Comparison of ENCODE assay signal across 29 mouse cellular contexts in the genomic region with DNA sequence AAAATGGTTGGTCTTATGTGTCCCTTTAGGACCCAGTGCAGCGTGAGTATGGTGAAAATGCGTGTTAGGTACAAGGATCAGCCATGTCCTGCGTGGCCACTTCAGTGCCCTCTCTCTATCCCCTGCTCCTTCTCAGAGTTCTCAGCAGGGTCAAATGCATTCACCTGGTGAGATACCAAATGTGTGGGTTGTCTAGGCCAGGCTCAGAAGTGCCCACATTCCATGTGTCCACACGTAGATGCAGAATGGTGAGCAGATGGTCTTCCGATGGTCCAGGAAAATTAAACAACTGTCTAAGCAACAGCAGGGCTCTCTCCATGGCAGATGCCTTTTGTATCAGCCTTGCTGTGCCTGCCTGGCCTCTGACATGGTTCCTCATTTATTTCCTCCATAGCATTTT.
DNase-seq lines count a peak whose midpoint lies in the region; ATAC-seq and TF ChIP-seq lines count a peak whose summit lies in the region.
"Had no signal": no experiment of that assay in that cellular context is flagged by ENCODE, and none has a peak within 500 bp of the region (broad histone marks: within the 10 kb centered on the region; RNA-seq: fewer than 3 reads in every experiment).

No protein-coding gene starts in this region.

- H3K36me3 ChIP-seq in hindbrain, embryonic 16.5 days (ENCODE audit: control insufficient read depth, insufficient read depth, low read length), result no peaks in the 10 kb centered on the region
- H3K36me3 ChIP-seq in hindbrain, embryonic 10.5 days, result no peaks in the 10 kb centered on the region
- no peaks in the 10 kb centered on the region for H3K36me3 ChIP-seq in kidney, adult 2 months (ENCODE audit: control insufficient read depth, insufficient read depth, low read length)
- H3K36me3 ChIP-seq: embryonic facial prominence, embryonic 13.5 days; forebrain, embryonic 12.5 days; G1E; heart, embryonic 10.5 days; kidney, embryonic 15.5 days; limb, embryonic 10.5 days; liver, embryonic 15.5 days; lung, embryonic 15.5 days; midbrain, embryonic 15.5 days; stomach, embryonic 15.5 days had no signal

- no peak overlapping the region for H3K4me2 ChIP-seq in hindbrain, embryonic 16.5 days (ENCODE audit: low read length)
- H3K4me2 ChIP-seq: embryonic facial prominence, embryonic 13.5 days; forebrain, embryonic 12.5 days; kidney, embryonic 15.5 days; liver, embryonic 15.5 days; lung, embryonic 15.5 days; midbrain, embryonic 15.5 days; stomach, embryonic 15.5 days had no signal

- no peak for TF ChIP-seq CTCF in brain, embryonic 14.5 days (IDR thresholded peaks at IDR 0.05; ENCODE audit: borderline replicate concordance, extremely low read depth, insufficient read depth, insufficient read length)
- TF ChIP-seq CTCF in kidney, adult 2 months (conservative IDR thresholded peaks at IDR 0.05; ENCODE audit: insufficient read depth, insufficient read length, low read depth, low read length), result no peak

- no peak overlapping the region for H3K27ac ChIP-seq in hindbrain, embryonic 16.5 days (ENCODE audit: low read depth, low read length)
- no peak overlapping the region for H3K27ac ChIP-seq in hindbrain, embryonic 10.5 days
- no peak overlapping the region for H3K27ac ChIP-seq in kidney, adult 2 months (ENCODE audit: insufficient read depth, low read depth, low read length)
- H3K27ac ChIP-seq: embryonic facial prominence, embryonic 13.5 days; forebrain, embryonic 12.5 days; heart, embryonic 10.5 days; kidney, embryonic 15.5 days; left cerebral cortex, adult 2 months; limb, embryonic 10.5 days; liver, embryonic 15.5 days; lung, embryonic 15.5 days; midbrain, embryonic 15.5 days; stomach, embryonic 15.5 days had no signal

- DNase-seq in hindbrain, embryonic 10.5 days (ENCODE audit: low spot score), result no peak
- peak; percentile 45 for DNase-seq in brain, embryonic 14.5 days (ENCODE audit: low read depth)
- DNase-seq in cerebellum, adult 18-20 months, result peak; percentile 66 to 72
- peak; percentile 55 to 80 for DNase-seq in cerebellum, postnatal 14 days
- no peak for DNase-seq in heart, postnatal 14 days
- DNase-seq in kidney, adult 2 months, result no peak
- DNase-seq: adrenal gland, adult 2 months; B cell, adult 2 months; embryo, embryonic 11 days; kidney, postnatal 4 days; layer of hippocampus, adult 9-11 months; liver; lung, postnatal 4 days; thymus, postnatal 36 days had no signal

- no peaks in the 10 kb centered on the region for H3K9me3 ChIP-seq in hindbrain, embryonic 16.5 days (ENCODE audit: control insufficient read depth, low read length)
- no peaks in the 10 kb centered on the region for H3K9me3 ChIP-seq in hindbrain, embryonic 10.5 days
- H3K9me3 ChIP-seq: embryonic facial prominence, embryonic 13.5 days; forebrain, embryonic 12.5 days; heart, embryonic 10.5 days; kidney, embryonic 15.5 days; limb, embryonic 10.5 days; liver, embryonic 15.5 days; lung, embryonic 15.5 days; midbrain, embryonic 15.5 days; stomach, embryonic 15.5 days had no signal

- no peak overlapping the region for H3K9ac ChIP-seq in hindbrain, embryonic 16.5 days (ENCODE audit: low read depth, low read length)
- H3K9ac ChIP-seq: embryonic facial prominence, embryonic 13.5 days; forebrain, embryonic 12.5 days; kidney, embryonic 15.5 days; liver, embryonic 15.5 days; lung, embryonic 15.5 days; midbrain, embryonic 15.5 days; stomach, embryonic 15.5 days had no signal

- 62% methylated on average over 5 of the region's 5 CpGs for WGBS in hindbrain, embryonic 16.5 days
- 77% methylated on average over 5 of the region's 5 CpGs for WGBS in hindbrain, embryonic 10.5 days
- WGBS in kidney, adult 2 months, result 90% methylated on average over 5 of the region's 5 CpGs

- intact Hi-C loops in heart, postnatal 14 days (cut with DNase I), result no loop called here

- TF ChIP-seq POLR2A in brain, embryonic 14.5 days (IDR thresholded peaks at IDR 0.05; ENCODE audit: borderline replicate concordance, extremely low read depth, insufficient read depth, insufficient read length, poor library complexity, severe bottlenecking), result no peak
- no peak for TF ChIP-seq POLR2A in kidney, adult 2 months (IDR thresholded peaks at IDR 0.05; ENCODE audit: low read depth, low read length)

- no peak overlapping the region for H3K4me3 ChIP-seq in hindbrain, embryonic 16.5 days (ENCODE audit: low read length)
- no peak overlapping the region for H3K4me3 ChIP-seq in hindbrain, embryonic 10.5 days
- no peak overlapping the region for H3K4me3 ChIP-seq in kidney, adult 2 months (ENCODE audit: insufficient read depth, low read depth, low read length)
- H3K4me3 ChIP-seq: embryonic facial prominence, embryonic 13.5 days; erythroblast, embryonic 14.5 days; forebrain, embryonic 12.5 days; heart, embryonic 10.5 days; kidney, embryonic 15.5 days; left cerebral cortex, adult 2 months; limb, embryonic 10.5 days; liver, embryonic 15.5 days; lung, embryonic 15.5 days; midbrain, embryonic 15.5 days; stomach, embryonic 15.5 days had no signal

- H3K4me1 ChIP-seq in hindbrain, embryonic 16.5 days (ENCODE audit: control insufficient read depth, insufficient read depth, low read depth, low read length), result peaks cover 5% of the 10 kb centered on the region; the same call in 1 of the 2 replicates
- peaks cover 10% of the 10 kb centered on the region for H3K4me1 ChIP-seq in hindbrain, embryonic 10.5 days (replicated peaks)
- H3K4me1 ChIP-seq in kidney, adult 2 months (ENCODE audit: control insufficient read depth, insufficient read depth, low read length), result peaks cover 3% of the 10 kb centered on the region; the same call in 1 of the 2 replicates
- H3K4me1 ChIP-seq: kidney, embryonic 15.5 days; limb, embryonic 10.5 days; liver, embryonic 15.5 days; stomach, embryonic 15.5 days had no signal

- peak; percentile 63 for ATAC-seq in hindbrain, embryonic 16.5 days
- ATAC-seq: intestine, embryonic 16.5 days; midbrain, embryonic 15.5 days; Patski had no signal

- no peaks in the 10 kb centered on the region for H3K27me3 ChIP-seq in hindbrain, embryonic 16.5 days (replicated peaks; ENCODE audit: control insufficient read depth, insufficient read depth, low read length)
- no peaks in the 10 kb centered on the region for H3K27me3 ChIP-seq in hindbrain, embryonic 10.5 days (ENCODE audit: insufficient read depth, poor library complexity, severe bottlenecking)
- no peaks in the 10 kb centered on the region for H3K27me3 ChIP-seq in kidney, adult 2 months (replicated peaks; ENCODE audit: control insufficient read depth, insufficient read depth, low read length)
- H3K27me3 ChIP-seq: embryonic facial prominence, embryonic 13.5 days; forebrain, embryonic 12.5 days; kidney, embryonic 15.5 days; liver, embryonic 15.5 days; midbrain, embryonic 15.5 days; Patski; stomach, embryonic 15.5 days had no signal

Comparison
In these comparisons a context has a peak if more than half of its experiments do, and no peak if none do; other contexts are left out.
1. DNase-seq: peak in brain, embryonic 14.5 days (single experiment), cerebellum, adult 18-20 months (2 of 2) and cerebellum, postnatal 14 days (2 of 2); none in hindbrain, embryonic 10.5 days (single experiment), heart, postnatal 14 days (0 of 2) and kidney, adult 2 months (single experiment).